Mouse (Mus musculus): ENCODE results near the gene Sae1.

GRCm38 (mm10) chr7:16395944-16396343 is 8.3 kb upstream of the Sae1 start:
- TF ChIP-seq CTCF (IDR thresholded peaks at IDR 0.05; ENCODE audit: borderline replicate concordance, extremely low read depth, insufficient read depth, insufficient read length) (peak; percentile 43; the same call in 1 of the 2 replicates), POLR2A (IDR thresholded peaks at IDR 0.05; ENCODE audit: borderline replicate concordance, extremely low read depth, insufficient read depth, insufficient read length, poor library complexity, severe bottlenecking) (no peak)

Data from brain, embryonic 14.5 days (tissue).